ENCODE assay signal across 8 mouse cellular contexts in the genomic region with DNA sequence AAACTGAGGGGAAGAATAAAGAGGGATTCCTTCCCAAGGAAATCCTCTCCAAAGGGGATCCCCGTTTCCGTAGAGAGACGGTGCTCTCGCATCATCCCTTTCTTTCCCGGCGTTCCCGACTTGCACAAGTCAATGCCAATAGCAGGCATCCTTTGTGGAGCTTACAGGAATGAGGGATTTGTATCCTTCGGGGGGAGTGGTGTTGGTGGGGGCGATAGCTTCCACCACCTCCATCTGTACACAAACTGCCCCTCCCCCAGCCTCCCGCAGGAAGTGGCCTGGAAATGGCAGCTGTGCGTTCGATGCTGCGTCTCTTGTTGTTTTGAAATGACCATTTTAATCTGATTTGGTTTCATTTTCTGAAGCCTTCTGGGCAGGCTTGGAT. TPM values are rescaled to one million over a fixed set of nuclear protein-coding genes. Genes with fewer than 3 reads are reported as not detected.
DNase-seq lines count a peak whose midpoint lies in the region; ATAC-seq and TF ChIP-seq lines count a peak whose summit lies in the region.

No protein-coding gene starts in this region.

- H3K9me3 ChIP-seq in E14TG2a.4 (ENCODE audit: low read length): no peaks in the 10 kb centered on the region
- H3K9me3 ChIP-seq in forebrain, embryonic 10.5 days: no peaks in the 10 kb centered on the region

- peak; percentile 72 for DNase-seq in adrenal gland, postnatal 25 days
- DNase-seq in forebrain, embryonic 10.5 days (ENCODE audit: extremely low spot score, low spot score): peak; percentile 38
- DNase-seq in heart, postnatal 25 days (ENCODE audit: low spot score): peak; percentile 32
- DNase-seq in layer of hippocampus, adult 18-20 months (ENCODE audit: low spot score in 2 of 2): peak; percentile 26 to 61
- peak; percentile 84 for DNase-seq in lung, postnatal 10 days
- peak; percentile 61 for DNase-seq in right cerebral cortex, adult 18-20 months

- ATAC-seq in megakaryocyte progenitor cell, adult 5-6 weeks (replicated peaks; ENCODE audit: poor library complexity): no peak

- H3K4me1 ChIP-seq in E14TG2a.4 (replicated peaks; ENCODE audit: low read depth, low read length): peaks cover 72% of the 10 kb centered on the region
- peaks cover 55% of the 10 kb centered on the region for H3K4me1 ChIP-seq in forebrain, embryonic 10.5 days

- H3K27me3 ChIP-seq in E14TG2a.4 (ENCODE audit: insufficient read depth, low read length): no peaks in the 10 kb centered on the region
- H3K27me3 ChIP-seq in forebrain, embryonic 10.5 days (ENCODE audit: poor library complexity, severe bottlenecking): no peaks in the 10 kb centered on the region; the same call in 1 of the 2 replicates

- TF ChIP-seq CTCF in E14TG2a.4 (conservative IDR thresholded peaks at IDR 0.05; ENCODE audit: low read length): no peak

- H3K27ac ChIP-seq in forebrain, embryonic 10.5 days: peak overlapping the region; percentile 91

- peak overlapping the region; percentile 98 for H3K4me3 ChIP-seq in E14TG2a.4 (replicated peaks; ENCODE audit: low read length)
- peak overlapping the region; percentile 100 for H3K4me3 ChIP-seq in forebrain, embryonic 10.5 days

- intact Hi-C loops in heart, postnatal 25 days (cut with DNase I): loop anchor here (2.0 to 5.0 kb wide), 2 partner anchors 45 to 79 kb away; no protein-coding TSS in a partner anchor

- whole genome bisulfite sequencing in forebrain, embryonic 10.5 days: 0% methylated on average over 13 of the region's 13 CpGs

- peaks cover 11% of the 10 kb centered on the region for H3K36me3 ChIP-seq in E14TG2a.4 (ENCODE audit: insufficient read depth, low read length)
- H3K36me3 ChIP-seq in forebrain, embryonic 10.5 days (replicated peaks): peaks cover 13% of the 10 kb centered on the region

RNA-seq across cellular contexts. Expression of gene Baz2a, which starts 6.2 kb away (rescaled TPM):
- 52.2 and 73.2 TPM in 2 replicates for total RNA-seq in adrenal gland, postnatal 25 days (2021)
- polyA plus RNA-seq in forebrain, embryonic 10.5 days (2016; fragmentation: Nextera tagmentation; extraction: Ambion mirVana): 13.5 and 15.2 TPM in 2 replicates
- 10 to 100 TPM; 20.0 to 24.4 TPM for total RNA-seq in heart, postnatal 25 days (2021)
- 10 to 100 TPM; 39.6 to 41.9 TPM for total RNA-seq in layer of hippocampus, adult 18-20 months (2021)
- 35.5 and 40.3 TPM in 2 replicates for total RNA-seq in megakaryocyte progenitor cell, adult 5-6 weeks (2015)
- total RNA-seq in megakaryocyte progenitor cell, adult 5-6 weeks (2017): 13.2 and 15.0 TPM in 2 replicates

RNA-seq across cellular contexts. Expression of gene Atp5b, which starts 14.5 kb away (rescaled TPM):
- 2,437 and 2,492 TPM in 2 replicates for total RNA-seq in adrenal gland, postnatal 25 days (2021)
- 2,314 and 2,329 TPM in 2 replicates for polyA plus RNA-seq in forebrain, embryonic 10.5 days (2016; fragmentation: Nextera tagmentation; extraction: Ambion mirVana)
- total RNA-seq in heart, postnatal 25 days (2021): 1,000 to 10,000 TPM; 9,293 to 9,309 TPM
- 1,000 to 10,000 TPM; 1,726 to 1,851 TPM for total RNA-seq in layer of hippocampus, adult 18-20 months (2021)
- 1,546 and 1,583 TPM in 2 replicates for total RNA-seq in megakaryocyte progenitor cell, adult 5-6 weeks (2015)
- total RNA-seq in megakaryocyte progenitor cell, adult 5-6 weeks (2017): 2,698 and 2,700 TPM in 2 replicates

RNA-seq across cellular contexts. Expression of gene Ptges3, which starts 38.8 kb away (rescaled TPM):
- total RNA-seq in adrenal gland, postnatal 25 days (2021): 167 and 204 TPM in 2 replicates
- 733 and 767 TPM in 2 replicates for polyA plus RNA-seq in forebrain, embryonic 10.5 days (2016; fragmentation: Nextera tagmentation; extraction: Ambion mirVana)
- total RNA-seq in heart, postnatal 25 days (2021): 10 to 100 TPM; 77.8 to 89.3 TPM
- total RNA-seq in layer of hippocampus, adult 18-20 months (2021): 100 to 1,000 TPM; 146 to 153 TPM
- 247 and 270 TPM in 2 replicates for total RNA-seq in megakaryocyte progenitor cell, adult 5-6 weeks (2015)
- total RNA-seq in megakaryocyte progenitor cell, adult 5-6 weeks (2017): 310 and 351 TPM in 2 replicates

Comparison
In these comparisons a context has a peak if more than half of its experiments do, and no peak if none do; other contexts are left out.
1. DNase-seq: peak in every context shown above with its lines; median percentile 84 in lung, postnatal 10 days; 72 in adrenal gland, postnatal 25 days; 61 in right cerebral cortex, adult 18-20 months; 44 in layer of hippocampus, adult 18-20 months; 38 in forebrain, embryonic 10.5 days; 32 in heart, postnatal 25 days.